ENCODE assay signal across 9 mouse cellular contexts in genomic region chr5:76843851-76844419, GRCm38 (mm10).
A peak's percentile ranks its signal among the peaks of the same experiment; 100 is the strongest.
DNase-seq lines count a peak whose midpoint lies in the region; ATAC-seq lines count a peak whose summit lies in the region.
"Had no signal": no experiment of that assay in that cellular context is flagged by ENCODE, and none has a peak within 500 bp of the region (broad histone marks: within the 10 kb centered on the region; RNA-seq: fewer than 3 reads in every experiment).

No protein-coding gene starts in this region.

- 87% methylated on average over 9 of the region's 9 CpGs for WGBS in hindbrain, embryonic 11.5 days
- 91% methylated on average over 9 of the region's 9 CpGs for WGBS in hindbrain, embryonic 10.5 days
- WGBS in hindbrain, embryonic 12.5 days = 89% methylated on average over 9 of the region's 9 CpGs
- WGBS in midbrain, embryonic 16.5 days = 81% methylated on average over 9 of the region's 9 CpGs

- no peaks in the 10 kb centered on the region for H3K9me3 ChIP-seq in hindbrain, embryonic 11.5 days (ENCODE audit: control insufficient read depth, low read length)
- no peaks in the 10 kb centered on the region for H3K9me3 ChIP-seq in hindbrain, embryonic 10.5 days
- H3K9me3 ChIP-seq in hindbrain, embryonic 12.5 days (replicated peaks) = no peaks in the 10 kb centered on the region
- no peaks in the 10 kb centered on the region for H3K9me3 ChIP-seq in midbrain, embryonic 16.5 days (replicated peaks; ENCODE audit: control insufficient read depth, low read length, poor library complexity, severe bottlenecking)
- H3K9me3 ChIP-seq: kidney, embryonic 15.5 days had no signal

- H3K9ac ChIP-seq in hindbrain, embryonic 11.5 days (ENCODE audit: low read depth, low read length) = no peak overlapping the region
- no peak overlapping the region for H3K9ac ChIP-seq in hindbrain, embryonic 12.5 days
- H3K9ac ChIP-seq in midbrain, embryonic 16.5 days (ENCODE audit: low read depth, low read length) = no peak overlapping the region
- H3K9ac ChIP-seq: kidney, embryonic 15.5 days had no signal

- no peak overlapping the region for H3K27ac ChIP-seq in hindbrain, embryonic 11.5 days (ENCODE audit: low read depth, low read length)
- no peak overlapping the region for H3K27ac ChIP-seq in hindbrain, embryonic 10.5 days
- no peak overlapping the region for H3K27ac ChIP-seq in hindbrain, embryonic 12.5 days
- peak overlapping the region; percentile 56 for H3K27ac ChIP-seq in midbrain, embryonic 16.5 days (ENCODE audit: low read length)
- H3K27ac ChIP-seq: kidney, embryonic 15.5 days had no signal

- ATAC-seq in hindbrain, embryonic 11.5 days (ENCODE audit: low FRiP score) = peak; percentile 43; the same call in 1 of the 2 replicates
- 0 out of 2 replicates have a peak, but pooled peaks have one; percentile 12 for ATAC-seq in hindbrain, embryonic 12.5 days (ENCODE audit: low FRiP score)
- ATAC-seq in midbrain, embryonic 16.5 days = peak; percentile 12; the same call in 1 of the 2 replicates

- no peaks in the 10 kb centered on the region for H3K27me3 ChIP-seq in hindbrain, embryonic 11.5 days (ENCODE audit: control insufficient read depth, insufficient read depth, low read length)
- no peaks in the 10 kb centered on the region for H3K27me3 ChIP-seq in hindbrain, embryonic 10.5 days (ENCODE audit: insufficient read depth, poor library complexity, severe bottlenecking)
- no peaks in the 10 kb centered on the region for H3K27me3 ChIP-seq in hindbrain, embryonic 12.5 days
- H3K27me3 ChIP-seq in midbrain, embryonic 16.5 days (ENCODE audit: control insufficient read depth, insufficient read depth, low read depth, low read length) = no peaks in the 10 kb centered on the region
- H3K27me3 ChIP-seq: kidney, embryonic 15.5 days had no signal

- no peak for DNase-seq in hindbrain, embryonic 11.5 days (ENCODE audit: low spot score)
- no peak for DNase-seq in hindbrain, embryonic 10.5 days (ENCODE audit: low spot score)
- DNase-seq in adrenal gland, postnatal 36 days = peak; percentile 51 to 55
- no peak for DNase-seq in kidney, postnatal 36 days
- no peak for DNase-seq in frontal cortex, postnatal 25 days (ENCODE audit: low spot score in 2 of 2)
- no peak for DNase-seq in spleen, postnatal 36 days (ENCODE audit: low spot score in 2 of 2)

- no peaks in the 10 kb centered on the region for H3K4me1 ChIP-seq in hindbrain, embryonic 11.5 days (replicated peaks; ENCODE audit: control insufficient read depth, insufficient read depth, low read length)
- peaks cover 31% of the 10 kb centered on the region for H3K4me1 ChIP-seq in hindbrain, embryonic 10.5 days (replicated peaks)
- peaks cover 22% of the 10 kb centered on the region for H3K4me1 ChIP-seq in hindbrain, embryonic 12.5 days
- peaks cover 13% of the 10 kb centered on the region; the same call in 1 of the 2 replicates for H3K4me1 ChIP-seq in midbrain, embryonic 16.5 days (ENCODE audit: control insufficient read depth, insufficient read depth, low read length)

- no peak overlapping the region for H3K4me3 ChIP-seq in hindbrain, embryonic 11.5 days (ENCODE audit: low read depth, low read length)
- no peak overlapping the region for H3K4me3 ChIP-seq in hindbrain, embryonic 10.5 days
- no peak overlapping the region for H3K4me3 ChIP-seq in hindbrain, embryonic 12.5 days
- no peak overlapping the region for H3K4me3 ChIP-seq in midbrain, embryonic 16.5 days (ENCODE audit: low read depth, low read length)
- H3K4me3 ChIP-seq: kidney, embryonic 15.5 days had no signal

- no peak overlapping the region for H3K4me2 ChIP-seq in hindbrain, embryonic 11.5 days (replicated peaks; ENCODE audit: low read depth, low read length)
- H3K4me2 ChIP-seq in hindbrain, embryonic 12.5 days (replicated peaks) = no peak overlapping the region
- H3K4me2 ChIP-seq in midbrain, embryonic 16.5 days (ENCODE audit: low read length) = no peak overlapping the region
- H3K4me2 ChIP-seq: kidney, embryonic 15.5 days had no signal

- H3K36me3 ChIP-seq in hindbrain, embryonic 11.5 days (ENCODE audit: control insufficient read depth, insufficient read depth, low read length) = no peaks in the 10 kb centered on the region
- H3K36me3 ChIP-seq in hindbrain, embryonic 10.5 days = peaks cover 41% of the 10 kb centered on the region
- peaks cover 17% of the 10 kb centered on the region; the same call in 1 of the 2 replicates for H3K36me3 ChIP-seq in hindbrain, embryonic 12.5 days
- peaks cover 4% of the 10 kb centered on the region; the same call in 1 of the 2 replicates for H3K36me3 ChIP-seq in midbrain, embryonic 16.5 days (ENCODE audit: control insufficient read depth, insufficient read depth, low read length)
- H3K36me3 ChIP-seq: kidney, embryonic 15.5 days had no signal

Comparison
In these comparisons a context has a peak if more than half of its experiments do, and no peak if none do; other contexts are left out.
1. DNase-seq: peak in adrenal gland, postnatal 36 days (2 of 2); none in hindbrain, embryonic 11.5 days (single experiment), hindbrain, embryonic 10.5 days (single experiment), kidney, postnatal 36 days (0 of 2), frontal cortex, postnatal 25 days (0 of 2) and spleen, postnatal 36 days (0 of 2).
2. Peak in every context shown above with its lines, with median percentiles within 50 percentile points of each other: ATAC-seq.